In the genomic region with DNA sequence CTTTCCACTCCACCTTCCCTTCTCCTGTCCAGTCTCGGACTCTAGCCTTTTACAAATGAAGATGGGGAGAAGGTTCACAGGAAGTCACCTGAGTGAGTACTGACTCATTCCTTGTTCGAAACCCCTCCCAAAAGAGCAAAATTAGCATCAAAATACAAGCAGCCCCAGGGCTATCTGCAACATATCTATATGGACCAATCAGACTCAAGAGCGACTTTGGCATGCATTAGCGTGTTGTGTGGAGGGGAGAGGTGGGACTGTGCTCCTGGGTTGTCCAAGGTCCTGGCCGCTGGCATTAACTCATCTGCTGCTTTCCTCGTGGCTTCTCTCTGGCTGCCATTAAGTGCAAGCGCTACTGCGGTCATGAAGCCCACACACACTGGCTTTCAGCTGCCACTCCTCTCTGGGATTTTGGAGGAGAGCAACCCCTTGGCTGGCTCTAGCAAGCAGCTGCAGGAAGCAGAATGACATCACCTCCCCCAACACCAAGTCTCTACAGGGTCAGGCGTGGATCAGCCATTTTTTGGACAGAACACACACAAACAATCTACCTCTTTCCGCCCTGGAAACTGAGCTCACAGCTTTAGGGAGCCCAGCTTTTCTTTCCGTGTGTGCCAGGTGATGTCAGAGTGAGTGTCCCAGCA, we compare ENCODE assay signal across 15 mouse cellular contexts. TPM values are rescaled to one million over a fixed set of nuclear protein-coding genes. Genes with fewer than 3 reads are reported as not detected.
A peak's percentile ranks its signal among the peaks of the same experiment; 100 is the strongest.
DNase-seq lines count a peak whose midpoint lies in the region; ATAC-seq and TF ChIP-seq lines count a peak whose summit lies in the region.
"Had no signal": no experiment of that assay in that cellular context is flagged by ENCODE, and none has a peak within 500 bp of the region (broad histone marks: within the 10 kb centered on the region; RNA-seq: fewer than 3 reads in every experiment).

No protein-coding gene starts in this region.

- H3K4me1 ChIP-seq in lung, embryonic 14.5 days (ENCODE audit: insufficient read depth), result no peaks in the 10 kb centered on the region
- H3K4me1 ChIP-seq in intestine, embryonic 16.5 days (ENCODE audit: control insufficient read depth, insufficient read depth, low read length), result no peaks in the 10 kb centered on the region
- H3K4me1 ChIP-seq: liver, embryonic 15.5 days; neural tube, embryonic 13.5 days had no signal

- peak; percentile 27; the same call in 1 of the 2 replicates for ATAC-seq in lung, embryonic 14.5 days (ENCODE audit: insufficient read depth)
- no peak for ATAC-seq in intestine, embryonic 16.5 days

- 0 out of 2 replicates have a peak overlapping the region, but pooled peaks have one; percentile 1 for H3K27ac ChIP-seq in lung, embryonic 14.5 days (ENCODE audit: low read depth)
- no peak overlapping the region for H3K27ac ChIP-seq in intestine, embryonic 16.5 days (ENCODE audit: low read length)
- H3K27ac ChIP-seq: liver, embryonic 15.5 days; midbrain, embryonic 10.5 days; neural tube, embryonic 13.5 days had no signal

- no peak for TF ChIP-seq CTCF in lung, embryonic 14.5 days (IDR thresholded peaks at IDR 0.05; ENCODE audit: low read depth)

- no peak overlapping the region for H3K4me2 ChIP-seq in lung, embryonic 14.5 days
- no peak overlapping the region for H3K4me2 ChIP-seq in intestine, embryonic 16.5 days (ENCODE audit: low read depth, low read length)
- H3K4me2 ChIP-seq: liver, embryonic 15.5 days; neural tube, embryonic 13.5 days had no signal

- H3K36me3 ChIP-seq in lung, embryonic 14.5 days (ENCODE audit: insufficient read depth), result no peaks in the 10 kb centered on the region
- no peaks in the 10 kb centered on the region for H3K36me3 ChIP-seq in intestine, embryonic 16.5 days (ENCODE audit: control insufficient read depth, insufficient read depth, low read length)
- H3K36me3 ChIP-seq: liver, embryonic 15.5 days; midbrain, embryonic 10.5 days; neural tube, embryonic 13.5 days had no signal

- intact Hi-C loops in heart, postnatal 10 days (cut with DNase I), result no loop called here

- peak; percentile 46 for DNase-seq in lung, embryonic 14.5 days
- DNase-seq in lung, postnatal 25 days (ENCODE audit: low spot score), result no peak
- peak; percentile 84 for DNase-seq in R1 (ENCODE audit: low read depth, low spot score)
- DNase-seq in gastrocnemius, adult 8-10 months (ENCODE audit: low spot score in 2 of 2), result peak; percentile 4 to 24
- DNase-seq in heart, postnatal 10 days, result peak; percentile 55 to 59
- DNase-seq in adrenal gland, adult 18-20 months (ENCODE audit: low spot score in 2 of 2), result no peak
- no peak for DNase-seq in spleen, adult 18-20 months
- DNase-seq: B cell, adult 2 months; cerebellum, postnatal 10 days; kidney, postnatal 4 days; thymus, postnatal 36 days had no signal

- WGBS in lung, embryonic 14.5 days, result 77% methylated on average over 11 of the region's 11 CpGs
- WGBS in intestine, embryonic 16.5 days, result 88% methylated on average over 11 of the region's 11 CpGs

- no peaks in the 10 kb centered on the region for H3K9me3 ChIP-seq in lung, embryonic 14.5 days (ENCODE audit: low read depth, low read length)
- no peaks in the 10 kb centered on the region for H3K9me3 ChIP-seq in intestine, embryonic 16.5 days (ENCODE audit: control insufficient read depth, low read length)
- H3K9me3 ChIP-seq: liver, embryonic 15.5 days; midbrain, embryonic 10.5 days; neural tube, embryonic 13.5 days had no signal

- H3K27me3 ChIP-seq in lung, embryonic 14.5 days (ENCODE audit: insufficient read depth, low read length), result no peaks in the 10 kb centered on the region
- H3K27me3 ChIP-seq in intestine, embryonic 16.5 days (replicated peaks; ENCODE audit: control insufficient read depth, insufficient read depth, low read length), result no peaks in the 10 kb centered on the region
- H3K27me3 ChIP-seq: liver, embryonic 15.5 days; neural tube, embryonic 13.5 days had no signal

- no peak overlapping the region for H3K4me3 ChIP-seq in lung, embryonic 14.5 days (ENCODE audit: low read depth, low read length)
- no peak overlapping the region for H3K4me3 ChIP-seq in intestine, embryonic 16.5 days (ENCODE audit: low read length)
- H3K4me3 ChIP-seq: liver, embryonic 15.5 days; midbrain, embryonic 10.5 days; neural tube, embryonic 13.5 days had no signal

- no peak overlapping the region for H3K9ac ChIP-seq in lung, embryonic 14.5 days
- no peak overlapping the region for H3K9ac ChIP-seq in intestine, embryonic 16.5 days (ENCODE audit: low read depth, low read length)
- H3K9ac ChIP-seq: liver, embryonic 15.5 days; neural tube, embryonic 13.5 days had no signal

RNA-seq across cellular contexts. Expression of a gene that starts 47.4 kb away (rescaled TPM):
- polyA plus RNA-seq in lung, embryonic 14.5 days (2014; fragmentation: Nextera tagmentation; extraction: Ambion mirVana), result 248 and 287 TPM in 2 replicates
- 10 to 100 TPM in 2 of 4 experiments, 1 to 10 TPM in 2; 3.0 to 30.0 (median 8.2) TPM for total RNA-seq in gastrocnemius, adult 8-10 months (2022)
- 10 to 100 TPM; 35.1 to 37.0 TPM for total RNA-seq in heart, postnatal 10 days (2021)
- 10 to 100 TPM; 27.7 to 43.6 TPM for total RNA-seq in adrenal gland, adult 18-20 months (2021)
- 22.6 and 26.1 TPM in 2 replicates for polyA plus RNA-seq in intestine, embryonic 16.5 days (2015; fragmentation: Nextera tagmentation; extraction: Ambion mirVana)

Comparison
In these comparisons a context has a peak if more than half of its experiments do, and no peak if none do; other contexts are left out.
1. DNase-seq: peak in lung, embryonic 14.5 days (single experiment), R1 (single experiment), gastrocnemius, adult 8-10 months (2 of 2) and heart, postnatal 10 days (2 of 2); none in lung, postnatal 25 days (single experiment), adrenal gland, adult 18-20 months (0 of 2) and spleen, adult 18-20 months (0 of 2).